Mouse (Mus musculus) hindbrain, embryonic 15.5 days (tissue): ENCODE data around the gene Tmem37. TPM values are rescaled to one million over a fixed set of nuclear protein-coding genes. Genes with fewer than 3 reads are reported as not detected.
A peak's percentile ranks its signal among the peaks of the same experiment; 100 is the strongest.

Experiments
- ATAC-seq: fragments of 200-750 bp; cut with Nextera tagmentation; 2 replicates; pipeline ENCODE4 v1.8.0; 2017; ENCODE audit warnings: low read depth, moderate number of reproducible peaks, moderate TSS enrichment; ENCODE audit not compliant: low FRiP score
- H3K27ac ChIP-seq: fragments of 300-500 bp; sonication (generic); replicated peaks from 2 replicates; pipeline ENCODE4 v1.5.1; 2015; ENCODE audit warnings: mild to moderate bottlenecking, inconsistent platforms
- H3K27me3 ChIP-seq: fragments of 300-500 bp; sonication (generic); 2 replicates; pipeline ENCODE4 v1.6.1; 2015; ENCODE audit warnings: control low read depth, inconsistent platforms
- H3K36me3 ChIP-seq: fragments of 300-500 bp; sonication (generic); 2 replicates; pipeline ENCODE4 v1.6.1; 2015; ENCODE audit warnings: control low read depth, inconsistent platforms
- H3K4me1 ChIP-seq: fragments of 300-500 bp; sonication (generic); replicated peaks from 2 replicates; pipeline ENCODE4 v1.6.1; 2015; ENCODE audit warnings: control low read depth, inconsistent platforms
- H3K4me2 ChIP-seq: fragments of 300-500 bp; sonication (generic); 2 replicates; pipeline ENCODE4 v1.6.1; 2015; ENCODE audit warnings: moderate library complexity, mild to moderate bottlenecking, inconsistent platforms
- H3K4me3 ChIP-seq: fragments of 300-500 bp; sonication (generic); 2 replicates; pipeline ENCODE4 v1.5.1; 2015; ENCODE audit warnings: mild to moderate bottlenecking, inconsistent platforms
- H3K9ac ChIP-seq: fragments of 300-500 bp; sonication (generic); 2 replicates; pipeline ENCODE4 v1.6.1; 2015; ENCODE audit warnings: inconsistent platforms
- H3K9me3 ChIP-seq: fragments of 300-500 bp; sonication (generic); 2 replicates; pipeline ENCODE4 v1.6.1; 2016; ENCODE audit warnings: control low read depth, inconsistent platforms
- WGBS: fragments of 180-500 bp; shearing (Covaris S2); methylation state at CpG from one replicate; pipeline ENCODE4 v1.1.7; 2015; 5-methylcytosine and 5-hydroxymethylcytosine counted together
- polyA plus RNA-seq: library from polyadenylated mRNA; unstranded; fragments of >200 nt; fragmentation: Nextera tagmentation; extraction: Ambion mirVana; gene quantifications from 2 replicates; pipeline ENCODE4 v1.2.1, GENCODE M21; 2015

Tmem37 gene
- polyA plus RNA-seq: 7.6 and 9.8 TPM in 2 replicates

DNA sequence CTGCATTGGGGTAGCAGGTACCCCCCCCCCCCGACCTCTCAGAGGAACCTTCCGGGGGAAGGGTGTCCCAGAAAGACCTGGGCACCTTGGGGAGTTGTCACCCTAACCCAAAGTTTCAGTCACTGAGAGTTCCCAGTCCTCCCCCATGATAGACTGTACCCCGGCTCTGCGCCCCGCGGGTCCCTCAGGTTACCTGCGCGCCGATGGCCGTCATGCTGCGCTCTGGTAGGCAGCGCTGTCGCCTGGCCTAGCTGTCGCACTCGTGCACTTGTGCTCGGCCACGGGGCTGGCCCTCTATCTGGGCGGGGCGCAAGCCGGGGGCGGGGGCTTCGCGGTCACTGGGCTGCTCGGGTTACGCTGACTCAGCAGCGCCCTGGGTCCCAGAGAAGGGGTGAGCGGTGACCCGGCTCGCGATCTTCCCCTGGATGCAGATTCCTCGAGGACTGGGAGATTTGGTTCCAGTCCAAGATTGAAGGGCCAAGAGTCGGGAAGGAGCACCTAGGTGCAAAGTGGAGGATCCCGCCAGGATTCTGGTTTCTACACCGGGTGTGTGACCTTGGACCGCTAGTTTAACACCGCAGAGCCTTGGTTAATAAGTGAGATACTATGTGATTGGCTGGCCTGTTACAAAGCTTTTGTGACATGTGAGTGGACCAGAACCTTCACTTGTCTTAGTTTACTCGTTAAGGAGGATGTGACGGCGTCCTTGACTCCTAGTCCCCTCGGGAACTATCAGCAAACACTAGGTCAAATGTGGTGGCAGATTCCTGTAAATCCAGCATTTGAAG is at the start of gene Tmem37:
Gene Tmem37, minus strand, starts transcription at position 556 of the 788 bp plus-strand sequence.
- H3K27me3 ChIP-seq: peaks cover 34% of the 10 kb centered on the region
- H3K9me3 ChIP-seq: no peaks in the 10 kb centered on the region
- peak within 1 kb of the TSS; percentile 84 for H3K4me2 ChIP-seq
- peak; percentile 68 for ATAC-seq
- peak within 1 kb of the TSS; percentile 37; the same call in 1 of the 2 replicates for H3K9ac ChIP-seq
- 4% methylated on average over 40 of the region's 40 CpGs for WGBS
- no peak within 1 kb of the TSS for H3K27ac ChIP-seq
- H3K4me3 ChIP-seq: peak within 1 kb of the TSS; percentile 40
- H3K36me3 ChIP-seq: no peaks in the 10 kb centered on the region
- peaks cover 19% of the 10 kb centered on the region for H3K4me1 ChIP-seq

DNA sequence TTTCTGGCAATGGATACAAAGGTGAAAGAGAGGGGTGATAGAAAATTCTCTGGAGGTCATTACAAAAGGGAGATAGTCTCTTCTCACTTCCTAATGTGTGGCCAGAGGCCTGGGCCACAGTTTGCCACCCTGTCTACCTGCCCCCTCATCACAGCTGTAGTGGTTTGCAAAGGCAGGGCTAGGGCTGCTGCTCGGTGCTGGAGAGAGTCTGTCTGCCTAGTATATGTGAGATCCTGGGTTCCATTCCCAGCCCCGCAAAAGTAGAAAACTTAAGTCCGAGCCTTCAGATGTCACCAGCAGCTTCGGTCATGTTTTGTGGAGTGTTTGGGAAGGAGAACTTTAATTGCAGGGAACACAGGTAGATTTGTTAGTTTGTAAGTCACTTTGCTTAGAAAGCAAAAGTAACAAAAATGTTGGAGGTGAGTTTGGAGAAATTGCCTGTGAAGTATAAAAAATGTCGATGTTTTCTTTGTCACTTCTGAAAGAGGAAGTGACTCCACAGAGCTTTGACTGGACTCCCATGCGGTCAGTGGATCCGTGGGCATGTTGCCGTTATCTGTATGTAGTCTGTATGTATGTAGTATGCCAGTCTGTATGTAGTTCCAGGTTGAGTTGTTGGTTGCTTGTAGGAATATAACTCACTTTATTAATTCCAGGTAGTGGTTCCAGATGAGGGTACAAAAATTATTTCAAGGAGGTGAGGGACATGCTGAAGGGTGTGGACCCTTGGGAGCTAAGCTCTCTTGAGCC is 48.9 kb upstream of the Tmem37 start:
- Histone ChIP-seq H3K4me3 (no peak overlapping the region), H3K9me3 (no peaks in the 10 kb centered on the region), H3K4me1 (peaks cover 36% of the 10 kb centered on the region), H3K36me3 (no peaks in the 10 kb centered on the region), H3K27ac (no peak overlapping the region), H3K9ac (no peak overlapping the region), H3K4me2 (no peak overlapping the region), H3K27me3 (no peaks in the 10 kb centered on the region)
- WGBS: 93% methylated on average over 8 of the region's 8 CpGs
- no peak for ATAC-seq

DNA sequence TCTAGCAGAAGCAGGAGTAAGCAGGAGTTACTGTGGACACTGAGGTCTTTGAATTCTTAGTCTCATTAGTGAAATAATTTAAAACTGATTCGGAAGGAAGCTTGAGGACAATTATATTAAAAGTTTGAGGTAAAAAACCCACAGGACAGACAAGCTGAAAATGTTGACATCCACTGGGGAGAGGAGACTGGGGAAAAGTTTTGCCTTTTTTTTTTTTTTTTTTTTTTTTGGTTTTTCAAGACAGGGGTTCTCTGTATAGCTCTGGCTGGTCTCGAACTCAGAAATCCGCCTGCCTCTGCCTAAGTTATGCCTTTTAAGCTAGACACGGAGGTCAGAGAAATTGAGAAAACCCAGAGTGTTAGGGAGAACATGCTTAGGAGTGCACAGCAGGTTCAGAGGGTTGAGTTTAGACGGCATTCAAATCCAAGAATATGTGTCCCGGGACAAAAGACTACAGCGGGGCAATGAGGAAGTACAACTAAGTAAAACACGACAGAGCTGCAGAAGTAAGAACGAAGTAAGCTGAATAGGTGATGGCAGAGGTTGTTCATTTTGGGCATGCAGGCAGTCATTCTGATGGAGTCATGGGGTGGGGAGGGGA is 48.2 kb upstream of the Tmem37 start:
- WGBS: 88% methylated on average over 9 of the region's 9 CpGs
- H3K27ac ChIP-seq: peak overlapping the region; percentile 89

DNA sequence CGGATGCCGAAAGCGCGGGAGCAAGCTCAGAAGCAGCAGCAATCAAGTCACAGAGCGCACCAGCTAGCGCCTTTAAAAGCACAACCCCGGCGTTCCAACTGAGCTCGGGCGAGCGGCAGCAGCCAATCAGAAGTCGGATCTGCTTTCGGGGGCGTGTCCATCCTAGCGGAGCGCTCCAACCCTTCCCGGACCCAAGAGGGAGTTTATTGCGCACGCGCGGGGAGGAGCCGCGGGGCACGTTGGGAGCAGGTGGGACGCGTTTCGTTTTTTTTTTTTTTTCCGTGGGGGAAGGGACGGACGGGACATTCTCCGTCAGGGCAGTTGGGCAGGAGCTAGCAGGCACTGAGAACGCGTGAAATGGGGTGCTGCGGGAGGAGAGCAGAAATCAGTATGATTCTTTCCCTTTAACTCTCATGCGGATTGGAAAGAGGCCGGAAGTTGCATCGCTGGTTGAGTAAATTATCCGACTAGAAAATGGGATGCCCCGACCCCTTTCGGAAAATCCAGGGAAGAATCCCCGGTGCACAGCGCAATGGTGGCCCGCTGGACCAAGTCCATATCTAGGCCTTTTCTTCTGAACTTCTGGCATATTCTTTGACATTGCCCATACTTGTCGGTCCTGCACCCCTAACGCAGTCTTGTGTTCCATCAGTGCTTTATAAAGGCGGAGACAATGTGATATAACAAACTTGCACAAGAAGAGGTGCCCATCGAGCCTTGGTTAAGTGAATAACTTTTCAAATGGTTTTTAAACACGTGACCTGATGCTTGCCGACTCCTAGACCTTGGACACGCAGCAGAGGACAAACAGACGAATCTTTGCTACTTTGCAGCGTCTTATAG is 47.3 kb upstream of the Tmem37 start, which contains the start of the genes Dbi and 3110009E18Rik:
Gene Dbi, minus strand, starts transcription at position 110 of the 843 bp plus-strand sequence.
Gene 3110009E18Rik, plus strand, starts transcription at position 219 of the 843 bp plus-strand sequence.
- no peaks in the 10 kb centered on the region; the same call in 1 of the 2 replicates for H3K36me3 ChIP-seq
- peak within 1 kb of the TSS; percentile 59 for H3K4me3 ChIP-seq
- peaks cover 42% of the 10 kb centered on the region for H3K4me1 ChIP-seq
- peak; percentile 96 for ATAC-seq
- peak within 1 kb of the TSS; percentile 65 for H3K9ac ChIP-seq
- 1% methylated on average over 52 of the region's 52 CpGs for WGBS
- no peaks in the 10 kb centered on the region for H3K27me3 ChIP-seq
- peak within 1 kb of the TSS; percentile 89 for H3K27ac ChIP-seq
- peak within 1 kb of the TSS; percentile 82 for H3K4me2 ChIP-seq
- H3K9me3 ChIP-seq: no peaks in the 10 kb centered on the region

More for the DNA sequence above, 48.2 kb upstream of the Tmem37 start:
- no peaks in the 10 kb centered on the region for H3K27me3 ChIP-seq
- H3K4me1 ChIP-seq: peaks cover 41% of the 10 kb centered on the region
- peak overlapping the region; percentile 59 for H3K4me3 ChIP-seq
- no peak for ATAC-seq
- no peaks in the 10 kb centered on the region for H3K9me3 ChIP-seq
- no peaks in the 10 kb centered on the region for H3K36me3 ChIP-seq
- H3K9ac ChIP-seq: peak overlapping the region; percentile 42; the same call in 1 of the 2 replicates
- peak overlapping the region; percentile 82 for H3K4me2 ChIP-seq

DNA sequence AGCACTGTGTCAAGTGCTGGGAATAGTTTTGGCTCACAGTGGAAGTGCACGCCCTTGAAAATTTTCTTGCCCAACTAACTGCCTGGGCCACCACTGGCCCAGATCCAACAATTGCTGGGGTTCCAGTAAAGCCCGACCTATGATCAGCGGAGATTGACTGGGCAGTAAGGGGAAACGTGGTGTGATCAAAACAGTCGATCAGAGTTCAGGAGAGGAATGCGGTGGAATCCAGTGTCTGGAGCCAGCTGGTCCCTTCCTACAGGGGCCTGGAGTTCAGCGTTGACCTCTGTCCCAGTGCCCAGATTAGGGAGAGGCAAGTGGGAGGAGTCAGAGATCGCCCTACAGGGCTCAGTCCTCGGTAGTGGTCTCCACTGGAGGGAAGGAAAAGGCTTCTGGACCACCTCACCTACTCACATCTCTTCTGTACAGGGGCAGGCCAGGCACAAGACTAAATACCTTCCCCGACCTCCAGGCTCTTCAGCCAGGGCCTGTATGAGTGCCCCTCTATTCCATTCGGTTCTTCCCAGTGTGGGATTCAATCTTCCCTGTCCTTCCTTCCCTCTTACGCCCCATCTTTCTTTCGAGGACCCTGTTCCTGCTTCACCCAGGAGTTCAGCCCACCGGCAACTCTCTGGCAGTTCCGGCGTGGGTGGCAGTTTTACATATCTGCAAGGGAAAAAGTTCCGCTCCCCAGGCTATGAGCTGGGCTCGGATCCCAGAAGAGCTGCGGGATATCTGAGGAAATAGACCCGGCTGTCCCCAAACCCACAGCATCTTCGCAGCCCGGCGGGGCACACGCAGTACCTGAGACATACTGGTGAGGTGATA is 46.5 kb upstream of the Tmem37 start:
- peak; percentile 31 for ATAC-seq
- H3K4me3 ChIP-seq: peak overlapping the region; percentile 59
- H3K36me3 ChIP-seq: no peaks in the 10 kb centered on the region; the same call in 1 of the 2 replicates
- H3K9me3 ChIP-seq: no peaks in the 10 kb centered on the region
- 4% methylated on average over 24 of the region's 24 CpGs for WGBS
- H3K9ac ChIP-seq: peak overlapping the region; percentile 65
- no peaks in the 10 kb centered on the region for H3K27me3 ChIP-seq
- peaks cover 42% of the 10 kb centered on the region for H3K4me1 ChIP-seq
- H3K4me2 ChIP-seq: peak overlapping the region; percentile 82
- H3K27ac ChIP-seq: peak overlapping the region; percentile 89

DNA sequence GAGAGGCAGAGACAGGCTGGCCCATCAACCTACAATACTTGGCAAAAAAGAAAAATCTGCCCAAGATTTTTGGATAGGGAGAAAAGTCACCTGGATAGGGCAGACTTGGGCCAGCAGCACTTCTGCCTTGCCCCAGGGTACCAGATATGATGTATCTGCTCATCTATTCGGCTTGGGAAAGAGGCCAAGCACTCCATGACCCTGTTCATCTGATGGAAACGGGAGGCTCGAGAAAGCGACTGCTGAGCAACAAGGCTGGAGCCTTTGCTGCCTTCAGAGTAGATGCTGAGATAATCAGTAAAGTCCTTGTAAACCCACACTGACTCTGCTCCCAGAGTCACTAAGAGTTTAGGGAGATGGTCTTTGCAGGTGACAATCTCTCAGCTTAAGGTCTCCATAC is 45.5 kb upstream of the Tmem37 start:
- ATAC-seq: no peak
- Histone ChIP-seq H3K4me1 (peaks cover 46% of the 10 kb centered on the region), H3K9ac (peak overlapping the region; percentile 65), H3K4me3 (peak overlapping the region; percentile 59), H3K9me3 (no peaks in the 10 kb centered on the region), H3K27ac (peak overlapping the region; percentile 89; the same call in 1 of the 2 replicates), H3K27me3 (no peaks in the 10 kb centered on the region), H3K4me2 (peak overlapping the region; percentile 82), H3K36me3 (peaks cover 6% of the 10 kb centered on the region)
- WGBS: 68% methylated on average over 4 of the region's 4 CpGs

DNA sequence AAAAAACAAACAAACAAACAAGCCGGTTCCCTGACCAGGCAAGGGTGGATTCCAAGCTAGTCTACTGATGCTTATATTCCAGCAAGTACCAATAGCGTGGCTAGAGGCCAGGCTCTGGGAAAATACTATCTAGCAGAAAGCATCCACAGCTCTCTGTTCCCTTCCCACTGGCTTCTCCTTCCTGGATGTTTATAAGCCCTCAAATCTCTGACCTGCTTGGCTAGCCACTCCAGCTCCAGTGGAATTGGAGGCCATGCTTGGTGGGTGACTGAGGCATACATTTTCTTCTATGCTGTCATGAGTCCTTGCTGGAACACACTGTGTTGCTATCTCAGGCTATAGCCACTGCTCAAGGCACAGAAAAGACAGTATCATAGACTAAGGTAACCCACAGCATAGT is 45.0 kb upstream of the Tmem37 start:
- Histone ChIP-seq H3K27ac (peak overlapping the region; percentile 89), H3K36me3 (peaks cover 10% of the 10 kb centered on the region), H3K4me2 (peak overlapping the region; percentile 82), H3K4me3 (peak overlapping the region; percentile 59), H3K9me3 (no peaks in the 10 kb centered on the region), H3K9ac (peak overlapping the region; percentile 65; the same call in 1 of the 2 replicates), H3K27me3 (no peaks in the 10 kb centered on the region), H3K4me1 (peaks cover 46% of the 10 kb centered on the region)
- no peak for ATAC-seq
- 81% methylated on average over 2 of the region's 2 CpGs for WGBS

DNA sequence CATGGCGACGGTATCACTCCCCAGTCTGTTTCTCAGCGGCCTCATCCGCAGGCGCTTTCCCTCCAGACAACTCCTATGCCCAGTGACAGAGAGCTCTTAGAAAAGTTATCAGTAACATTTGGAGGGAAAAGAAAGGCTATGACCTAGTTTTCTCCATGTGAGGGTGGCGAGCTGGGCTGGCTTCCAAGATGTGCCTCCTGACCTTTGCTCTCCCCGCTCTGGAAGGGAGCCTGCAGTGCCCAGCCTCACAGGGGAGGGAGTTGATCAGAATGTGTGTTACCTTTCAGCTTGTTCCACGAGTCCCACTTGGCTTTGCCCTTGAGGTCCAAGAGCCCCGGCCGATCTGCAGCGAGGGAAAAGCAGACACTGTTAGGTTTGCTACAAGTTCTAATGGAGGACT is 42.2 kb upstream of the Tmem37 start:
- H3K4me2 ChIP-seq: peak overlapping the region; percentile 29

DNA sequence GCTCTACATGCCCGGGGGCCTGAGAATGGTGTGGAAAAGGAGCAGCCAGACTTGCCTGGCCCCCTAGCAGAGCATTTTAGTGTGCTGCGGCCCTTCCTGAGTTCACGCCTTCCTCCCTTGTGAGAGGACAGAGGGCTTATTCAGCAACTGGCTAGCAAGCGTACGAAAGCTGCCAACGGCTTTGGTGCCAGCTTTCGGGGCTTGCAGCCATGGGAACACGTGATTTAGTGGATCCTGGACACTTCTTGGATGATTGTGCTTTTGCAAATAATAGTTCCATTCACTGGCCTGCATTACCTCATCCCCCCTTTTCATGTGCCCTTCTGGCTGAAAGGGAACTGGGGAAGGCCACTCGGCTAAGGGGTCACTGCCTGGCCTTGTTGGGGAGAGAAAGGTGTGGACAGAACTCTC is 41.8 kb upstream of the Tmem37 start:
- H3K36me3 ChIP-seq: peaks cover 12% of the 10 kb centered on the region
- no peaks in the 10 kb centered on the region for H3K27me3 ChIP-seq
- 68% methylated on average over 9 of the region's 9 CpGs for WGBS
- H3K4me3 ChIP-seq: no peak overlapping the region
- peak overlapping the region; percentile 29 for H3K4me2 ChIP-seq
- no peaks in the 10 kb centered on the region for H3K9me3 ChIP-seq
- peak overlapping the region; percentile 89 for H3K27ac ChIP-seq
- H3K4me1 ChIP-seq: peaks cover 34% of the 10 kb centered on the region
- H3K9ac ChIP-seq: no peak overlapping the region
- ATAC-seq: peak; percentile 90

More for the DNA sequence above, 42.2 kb upstream of the Tmem37 start:
- Histone ChIP-seq H3K27ac (peak overlapping the region; percentile 89), H3K27me3 (no peaks in the 10 kb centered on the region), H3K9me3 (no peaks in the 10 kb centered on the region), H3K4me1 (peaks cover 34% of the 10 kb centered on the region), H3K36me3 (peaks cover 12% of the 10 kb centered on the region), H3K4me3 (no peak overlapping the region), H3K9ac (no peak overlapping the region)
- peak; percentile 6; the same call in 1 of the 2 replicates for ATAC-seq
- 66% methylated on average over 11 of the region's 11 CpGs for WGBS
